Mouse (Mus musculus) thymus, postnatal 4 days (tissue): ENCODE data around the gene Pax1.

Experiments
- DNase-seq: peaks from one replicate; pipeline ENCODE4 v3.0.0; 2021

Pax1 gene

GRCm38 (mm10) chr2:147361581-147361980 lies at the start of gene Pax1:
Gene Pax1, plus strand, starts transcription at chr2:147361925.
- DNase-seq = no peak

GRCm38 (mm10) chr2:147321036-147321435 lies 40.7 kb upstream of the Pax1 start:
- DNase-seq = peak; percentile 40

GRCm38 (mm10) chr2:147325178-147325577 lies 36.5 kb upstream of the Pax1 start:
- no peak for DNase-seq

- DNase-seq = no peak
These were observed 29.0 kb upstream of the Pax1 start for GRCm38 (mm10) chr2:147332731-147333130.

- DNase-seq = no peak
These were observed 23.0 kb upstream of the Pax1 start for GRCm38 (mm10) chr2:147338729-147339128.

GRCm38 (mm10) chr2:147339796-147340195 lies 21.9 kb upstream of the Pax1 start:
- no peak for DNase-seq

GRCm38 (mm10) chr2:147342198-147342597 lies 19.5 kb upstream of the Pax1 start:
- DNase-seq = no peak

- no peak for DNase-seq
These were observed 2.0 kb upstream of the Pax1 start for GRCm38 (mm10) chr2:147359716-147360115.

GRCm38 (mm10) chr2:147360401-147360800 lies 1.3 kb upstream of the Pax1 start:
- no peak for DNase-seq

GRCm38 (mm10) chr2:147360856-147361255 lies 869 bp upstream of the Pax1 start:
- DNase-seq = no peak

- DNase-seq = peak; percentile 42
These were observed 591 bp downstream of the Pax1 start for GRCm38 (mm10) chr2:147362316-147362715.

- no peak for DNase-seq
These were observed 1.8 kb downstream of the Pax1 start for GRCm38 (mm10) chr2:147363401-147364130.

GRCm38 (mm10) chr2:147364198-147364597 lies 2.5 kb downstream of the Pax1 start:
- DNase-seq = no peak

- DNase-seq = peak; percentile 17
These were observed 3.5 kb downstream of the Pax1 start for GRCm38 (mm10) chr2:147364982-147365907.

- DNase-seq = no peak
These were observed 4.3 kb downstream of the Pax1 start for GRCm38 (mm10) chr2:147365908-147366630.

- DNase-seq = no peak
These were observed 5.6 kb downstream of the Pax1 start for GRCm38 (mm10) chr2:147367246-147367820.

- no peak for DNase-seq
These were observed 6.3 kb downstream of the Pax1 start for GRCm38 (mm10) chr2:147367911-147368591.

- no peak for DNase-seq
These were observed 7.8 kb downstream of the Pax1 start for GRCm38 (mm10) chr2:147369561-147369960.

- DNase-seq = no peak
These were observed 8.4 kb downstream of the Pax1 start for GRCm38 (mm10) chr2:147370091-147370490.

- no peak for DNase-seq
These were observed 9.6 kb downstream of the Pax1 start for GRCm38 (mm10) chr2:147371289-147371688.

- DNase-seq = no peak
These were observed 10.1 kb downstream of the Pax1 start for GRCm38 (mm10) chr2:147371840-147372239.
